Mouse (Mus musculus) G1E-ER4 (cell line): ENCODE measurements around the gene Mycbp. TPM values are rescaled to one million over a fixed set of nuclear protein-coding genes. Genes with fewer than 3 reads are reported as not detected.

Experiments
- GATA1 ChIP-seq: IDR thresholded peaks from one replicate; pipeline ENCODE4 v1.8.0; 2012; ENCODE audit warnings: low read length, inconsistent platforms
- polyA plus RNA-seq: library from polyadenylated mRNA; stranded (reverse); fragments of >175 nt; gene quantifications from 2 replicates; pipeline ENCODE4 v1.2.3, GENCODE M21; 2012

The Mycbp gene
- polyA plus RNA-seq, result 11.5 and 44.4 TPM in 2 replicates

DNA sequence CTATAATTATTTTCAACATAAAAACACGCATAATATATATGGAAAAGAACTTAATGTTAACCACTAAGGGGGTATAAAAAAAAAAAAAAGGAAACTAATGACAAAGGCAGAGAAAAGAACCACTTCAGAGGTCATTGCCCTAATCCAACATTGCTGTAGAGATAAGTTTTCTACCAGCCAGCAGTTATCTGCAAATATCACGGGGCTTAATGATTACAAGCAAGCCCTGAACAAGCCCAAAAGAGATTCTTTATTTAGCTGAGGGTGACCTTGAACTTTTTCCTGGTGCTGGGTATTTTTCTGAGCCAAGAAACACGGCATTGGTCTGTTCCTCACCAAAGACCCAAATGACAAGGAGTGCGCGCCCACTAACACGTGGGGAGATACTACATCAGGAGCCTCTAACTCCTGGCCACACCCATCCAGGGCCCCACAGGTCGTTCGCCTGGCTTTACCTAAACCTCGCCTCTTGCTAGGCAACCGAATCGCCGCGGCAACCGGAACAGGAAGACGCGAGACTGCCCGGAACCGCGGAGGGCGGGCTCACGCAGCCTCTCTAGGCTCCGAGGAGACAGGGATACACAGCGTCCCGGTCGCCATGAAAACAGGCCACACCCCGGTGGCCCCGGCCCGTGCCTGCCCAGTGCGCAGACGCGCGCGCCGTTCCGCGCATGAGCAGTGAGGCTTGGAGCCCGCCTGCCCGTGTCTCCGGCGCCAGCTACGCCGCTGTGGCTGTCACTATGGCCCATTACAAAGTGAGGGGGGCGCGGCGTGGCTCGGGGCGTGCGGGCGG, at the start of gene Mycbp:
Gene Mycbp (plus strand): TSS at position 500 of the 793 bp plus-strand sequence.
- no peak for TF ChIP-seq GATA1

DNA sequence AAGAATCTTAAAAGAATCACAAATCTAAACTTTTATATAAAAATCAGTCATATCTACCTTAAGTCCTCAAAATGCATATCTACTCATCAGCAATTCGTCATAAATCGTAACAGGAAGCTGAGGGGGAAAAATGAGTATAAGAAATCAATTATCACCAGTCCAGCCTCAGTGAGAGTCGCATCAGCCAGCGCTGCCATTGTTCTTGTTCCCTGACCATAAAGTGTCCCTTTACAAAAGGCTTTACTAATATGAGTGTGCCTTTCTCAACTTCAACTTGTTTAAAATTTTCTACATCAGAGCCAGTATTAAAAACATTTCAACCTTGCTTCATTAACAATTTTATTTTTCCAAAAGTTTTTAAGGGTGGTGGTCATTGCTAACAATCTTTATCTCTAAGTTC, 47.7 kb upstream of the Mycbp start:
- TF ChIP-seq GATA1, result no peak

DNA sequence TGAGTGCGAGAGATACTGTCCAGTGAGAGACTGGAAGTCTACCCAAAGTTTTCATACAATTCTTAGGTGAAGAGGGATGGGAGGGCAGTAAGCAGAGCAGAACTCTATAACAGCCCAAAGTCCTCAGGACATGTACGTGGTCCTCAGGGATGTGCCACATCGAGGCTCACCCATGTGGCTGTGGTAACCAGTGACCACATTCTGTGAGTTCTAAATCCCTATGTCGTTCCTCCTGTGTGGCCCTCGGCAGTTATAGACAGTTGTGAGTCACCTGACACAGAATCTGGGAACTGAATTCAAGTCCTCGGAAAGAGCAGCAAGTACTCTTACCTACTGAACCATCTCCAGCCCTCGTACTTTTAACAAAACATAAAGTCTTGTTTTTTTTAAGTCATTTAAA, 46.5 kb upstream of the Mycbp start:
- no peak for TF ChIP-seq GATA1

DNA sequence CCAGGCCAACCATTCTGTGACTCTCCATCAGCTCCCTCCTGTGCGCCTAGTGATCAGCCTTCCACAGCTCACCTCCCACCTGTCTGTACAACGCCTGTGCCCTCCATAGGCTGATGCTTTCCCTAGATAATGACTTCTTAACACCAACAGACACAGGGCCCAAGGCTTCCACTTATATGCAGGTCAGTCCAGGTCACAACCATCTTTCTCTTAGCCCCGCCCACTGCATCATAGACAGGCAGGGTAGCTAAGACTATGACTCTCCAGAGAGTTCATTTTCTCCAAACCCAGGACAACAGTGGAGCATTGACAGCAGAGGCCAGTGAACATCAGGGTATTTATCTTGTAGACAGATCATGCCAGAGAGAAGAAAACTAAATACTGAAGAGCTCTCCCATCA, 45.3 kb upstream of the Mycbp start, which contains the start of gene 4933427I04Rik:
Gene 4933427I04Rik (plus strand): TSS at position 301 of the 400 bp plus-strand sequence.
- TF ChIP-seq GATA1, result no peak

DNA sequence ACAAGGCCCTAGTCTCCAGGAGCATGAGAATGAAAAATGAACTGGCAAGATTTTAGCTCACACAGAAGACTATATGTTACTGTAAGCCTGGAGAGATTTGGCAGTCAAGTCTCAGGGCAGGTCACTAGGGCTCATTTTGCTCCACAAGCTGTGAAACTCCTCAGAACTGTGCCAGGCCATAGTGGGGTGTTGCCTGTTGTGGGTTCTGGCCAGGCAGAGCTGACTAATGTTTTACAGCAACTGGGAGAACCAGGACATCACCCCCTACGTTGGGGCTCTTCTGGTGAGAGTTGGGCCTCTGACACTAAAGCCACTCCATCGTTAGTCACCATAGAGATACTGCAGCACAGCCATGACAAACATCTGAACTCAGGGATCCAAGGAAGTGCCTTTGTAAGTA, 44.8 kb upstream of the Mycbp start:
- no peak for TF ChIP-seq GATA1

DNA sequence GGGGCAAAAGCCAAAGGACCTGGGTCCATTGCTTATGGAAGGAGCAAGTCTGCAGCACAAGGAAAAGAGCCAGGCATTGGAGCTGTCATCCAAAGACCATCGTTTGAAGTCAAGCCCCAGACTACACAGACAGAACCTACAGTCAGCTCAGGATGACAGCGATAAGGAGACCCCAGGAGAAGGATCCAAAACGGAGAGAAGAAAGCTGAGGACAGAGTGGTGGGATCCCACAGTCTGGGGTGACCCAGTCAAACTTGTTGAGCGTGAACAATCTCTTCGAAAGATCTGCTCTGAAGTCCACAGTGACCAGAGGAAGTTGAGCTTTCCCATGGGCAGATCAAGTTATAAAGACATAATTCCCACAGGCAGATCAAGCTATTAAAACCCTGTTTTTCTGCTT, 44.0 kb upstream of the Mycbp start:
- no peak for TF ChIP-seq GATA1

DNA sequence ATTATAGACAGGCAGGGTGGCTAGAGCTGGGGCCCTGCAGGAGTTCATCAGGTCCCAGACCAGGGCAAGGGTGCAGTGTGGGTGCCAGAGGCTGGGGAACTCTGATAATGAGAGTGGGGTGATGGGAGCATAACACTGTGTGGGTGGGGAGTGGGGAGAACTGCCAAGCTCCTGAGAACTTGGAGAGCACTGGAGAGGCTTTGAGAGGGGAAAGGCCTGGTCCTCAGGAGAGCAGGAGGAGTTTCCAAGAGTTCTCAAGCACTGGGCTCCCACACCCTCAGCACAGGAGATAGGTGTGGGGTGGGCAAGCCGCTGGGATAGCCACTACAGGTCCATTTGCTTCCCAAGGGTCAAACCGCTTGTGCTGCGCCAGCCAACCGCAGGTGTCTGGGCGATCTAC, 10.9 kb upstream of the Mycbp start:
- TF ChIP-seq GATA1, result no peak

DNA sequence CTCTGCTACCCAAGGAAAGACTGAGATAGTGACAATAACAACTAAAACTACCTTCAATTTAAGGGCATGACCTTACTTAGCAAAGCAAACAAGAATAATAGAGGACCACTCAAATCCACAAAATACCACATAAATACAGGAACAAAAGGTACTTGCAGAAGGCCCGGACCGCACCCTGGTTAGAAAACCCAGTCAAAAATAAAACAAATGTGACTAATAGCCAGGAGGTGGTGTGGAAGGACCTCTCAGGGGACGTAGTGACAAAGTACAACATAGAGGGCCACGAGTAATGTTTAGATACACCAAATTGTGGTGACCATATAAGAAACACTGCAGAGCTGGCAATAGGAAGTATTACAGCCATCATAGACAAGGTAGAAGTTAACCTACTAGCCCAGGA, 10.3 kb upstream of the Mycbp start:
- no peak for TF ChIP-seq GATA1

DNA sequence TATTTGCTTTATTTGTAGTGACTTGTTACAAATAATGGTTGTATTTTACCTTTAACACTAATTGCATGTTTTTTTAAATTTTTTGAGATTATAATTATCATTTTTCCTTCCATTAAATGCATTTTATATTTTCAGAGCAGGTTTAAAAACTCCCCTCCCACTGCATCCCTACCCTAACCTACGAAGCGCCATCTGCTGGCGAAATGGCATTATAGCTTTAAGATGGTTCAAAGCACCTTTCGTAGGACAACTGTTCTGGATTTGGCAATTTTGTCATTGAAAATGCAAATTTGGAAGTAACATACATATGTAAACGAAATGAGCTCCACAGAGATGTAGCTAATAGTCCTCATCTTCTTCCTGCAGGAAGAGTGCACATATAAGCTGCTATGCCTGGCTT, 5.9 kb upstream of the Mycbp start:
- TF ChIP-seq GATA1, result no peak

DNA sequence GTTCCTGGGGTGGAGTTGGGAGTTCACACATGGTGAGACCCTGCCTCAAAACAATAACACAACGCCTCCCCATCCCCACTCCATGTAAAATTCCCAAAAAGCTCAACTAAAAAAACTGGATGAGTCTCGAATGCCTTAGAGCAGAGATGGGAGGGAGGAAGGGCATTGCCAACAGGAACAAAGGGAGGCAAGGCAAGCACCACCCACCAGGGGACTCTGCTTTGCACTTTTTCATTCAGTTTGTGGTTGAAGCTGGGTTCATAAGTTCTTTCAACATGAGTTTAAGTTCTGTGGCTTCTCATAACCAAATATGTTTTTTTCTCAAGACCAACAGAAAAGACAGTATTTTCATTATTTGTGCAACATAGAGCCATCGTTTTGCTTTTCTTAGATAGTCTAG, 1.2 kb upstream of the Mycbp start:
- TF ChIP-seq GATA1, result no peak

DNA sequence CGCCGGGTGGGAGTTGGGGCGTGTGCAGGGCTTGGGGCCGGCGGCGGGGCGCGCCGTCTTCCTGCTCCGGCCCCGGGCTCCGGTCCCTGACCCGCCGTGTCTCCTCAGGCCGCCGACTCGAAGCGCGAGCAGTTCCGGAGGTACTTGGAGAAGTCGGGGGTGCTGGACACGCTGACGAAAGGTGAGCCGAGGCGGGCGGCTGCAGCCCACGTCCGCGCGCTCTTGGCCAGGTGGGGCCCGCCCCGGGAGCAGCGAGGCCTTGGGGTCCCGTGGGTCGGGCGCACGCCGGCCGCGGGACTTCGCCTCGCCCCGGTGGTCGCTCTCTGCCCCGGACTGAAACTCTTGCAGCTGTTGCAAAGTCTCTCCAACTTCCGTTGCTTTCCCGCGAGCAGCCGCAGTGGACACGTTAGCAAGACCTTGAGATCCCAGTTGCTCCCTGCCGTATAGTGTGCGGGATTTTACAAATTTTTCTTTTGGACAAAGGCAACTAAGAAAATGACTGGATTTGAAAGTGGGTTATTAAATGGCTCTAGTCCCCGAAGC, 565 bp downstream of the Mycbp start:
- TF ChIP-seq GATA1, result no peak

DNA sequence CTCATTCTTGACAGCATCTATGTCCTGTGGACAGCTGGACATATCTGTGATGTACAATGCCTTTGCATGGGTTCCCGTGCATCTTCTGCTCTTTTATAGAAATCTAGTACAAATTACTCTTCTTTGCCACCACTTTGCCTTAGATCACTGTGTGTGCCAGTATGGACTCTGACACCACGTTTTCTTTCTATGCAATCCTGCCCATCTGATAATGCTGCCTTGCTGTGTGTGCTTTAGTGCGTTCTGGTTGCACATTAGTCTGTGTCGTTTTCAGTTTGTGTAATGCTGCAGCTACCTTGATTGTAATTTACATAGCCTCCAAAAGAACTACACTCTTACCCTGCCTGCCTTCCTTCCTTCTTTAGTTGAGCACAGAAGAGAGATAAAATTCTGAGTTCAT, 6.9 kb downstream of the Mycbp start:
- TF ChIP-seq GATA1, result no peak

DNA sequence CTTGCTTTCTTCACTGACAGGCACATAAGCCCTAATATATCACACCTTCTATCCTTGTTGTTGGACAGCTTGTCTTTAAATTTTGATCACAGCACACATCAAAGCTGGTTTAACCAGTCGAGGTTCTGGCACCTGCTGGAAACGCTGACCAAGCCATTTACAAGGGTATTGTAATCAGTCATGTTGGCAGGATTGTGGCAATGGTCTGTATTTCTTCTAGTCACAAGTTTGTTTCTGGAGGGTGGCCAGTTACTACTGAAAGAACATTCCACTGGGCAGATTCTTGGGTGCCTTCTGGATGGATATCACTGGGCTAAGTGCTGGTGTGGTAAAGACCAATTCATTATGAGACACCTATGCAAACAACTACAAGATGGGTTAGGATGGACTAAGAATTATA, 7.8 kb downstream of the Mycbp start:
- no peak for TF ChIP-seq GATA1

DNA sequence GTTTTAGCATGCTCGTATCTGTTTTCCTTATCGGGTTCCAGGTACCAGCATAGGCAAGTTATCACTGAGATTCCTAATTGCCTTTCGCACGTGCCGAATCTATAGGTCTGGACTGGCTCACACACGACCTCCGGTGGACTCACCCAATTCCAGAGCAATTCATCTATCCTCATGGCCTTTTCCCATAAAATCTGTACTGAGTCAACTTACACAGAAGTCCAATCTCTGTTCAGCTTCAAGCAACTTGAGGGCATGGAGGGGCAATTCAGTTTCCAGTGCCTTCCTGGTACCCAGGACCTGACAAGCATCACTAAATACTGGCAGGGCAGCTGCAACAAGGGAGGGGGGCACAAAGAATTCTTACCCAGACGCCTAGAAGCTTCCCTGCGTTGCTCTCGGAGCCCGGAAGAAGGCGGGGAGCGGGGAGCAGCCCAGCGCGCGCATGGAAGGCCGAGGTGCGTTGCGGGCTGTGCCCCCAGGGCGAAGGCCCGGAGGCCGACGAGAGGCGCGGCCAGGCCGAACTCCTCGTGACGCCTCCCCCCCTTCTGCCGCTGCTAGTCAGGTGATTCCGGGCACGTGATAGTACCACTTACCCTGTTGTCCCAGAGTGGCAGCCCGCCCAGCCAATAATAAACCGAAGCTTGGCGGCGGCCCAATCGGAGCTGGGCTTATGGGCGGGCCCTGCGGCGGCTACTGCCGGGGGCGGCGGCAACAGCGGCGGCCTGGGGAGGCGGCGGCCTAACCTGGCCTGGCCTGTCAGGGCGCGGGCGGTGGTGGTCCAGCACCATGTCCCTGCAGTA, 12.3 kb downstream of the Mycbp start, which contains the start of gene Rragc:
Gene Rragc (plus strand): TSS at position 699 of the 800 bp plus-strand sequence.
- TF ChIP-seq GATA1, result no peak

DNA sequence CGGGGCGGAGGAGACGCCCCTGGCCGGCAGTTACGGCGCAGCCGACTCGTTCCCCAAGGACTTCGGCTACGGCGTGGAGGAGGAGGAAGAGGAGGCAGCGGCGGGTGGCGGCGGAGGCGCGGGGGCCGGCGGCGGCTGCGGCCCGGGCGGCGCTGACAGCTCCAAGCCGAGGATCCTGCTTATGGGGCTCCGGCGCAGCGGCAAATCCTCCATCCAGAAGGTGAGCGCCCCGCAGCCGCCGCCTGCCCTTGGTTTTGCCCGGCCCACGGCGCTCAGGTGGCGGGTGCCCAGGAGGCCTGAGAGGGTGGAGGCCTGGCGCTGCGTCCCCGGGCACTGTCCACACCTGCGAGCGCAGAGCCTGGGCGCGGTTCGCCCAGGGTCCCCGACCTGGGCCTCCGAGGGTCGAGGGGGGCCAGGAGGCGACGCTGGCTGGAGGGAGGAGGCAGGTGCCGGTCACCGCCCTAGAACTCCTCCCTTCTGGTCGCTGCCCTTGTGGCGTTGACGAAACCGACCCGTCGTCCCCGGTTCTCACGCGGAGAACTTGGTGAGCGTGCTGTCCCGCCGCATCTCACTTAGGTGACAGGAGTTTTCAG, 13.0 kb downstream of the Mycbp start, which contains the start of gene 4930535I16Rik:
Gene 4930535I16Rik (minus strand): TSS at position 475 of the 593 bp plus-strand sequence.
- no peak for TF ChIP-seq GATA1

DNA sequence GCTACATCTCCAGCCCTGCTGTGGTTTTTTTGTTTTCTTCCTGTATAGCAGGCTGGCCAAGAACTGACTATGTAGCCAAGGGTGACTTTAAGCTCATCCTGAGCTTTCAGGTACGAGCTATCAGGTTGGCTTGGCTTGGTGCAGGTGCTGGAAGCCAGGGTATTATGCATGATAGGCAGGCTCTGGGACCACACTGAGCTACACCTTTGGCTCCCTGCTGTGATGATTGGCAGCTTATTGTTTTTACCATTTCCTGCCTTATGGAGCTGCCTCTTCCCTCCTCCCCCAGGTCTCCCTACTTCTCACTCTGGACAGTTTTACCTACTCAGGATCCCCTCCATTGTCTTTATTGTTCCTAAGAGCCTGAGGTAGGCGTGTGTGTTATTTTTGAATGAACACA, 14.2 kb downstream of the Mycbp start:
- no peak for TF ChIP-seq GATA1

DNA sequence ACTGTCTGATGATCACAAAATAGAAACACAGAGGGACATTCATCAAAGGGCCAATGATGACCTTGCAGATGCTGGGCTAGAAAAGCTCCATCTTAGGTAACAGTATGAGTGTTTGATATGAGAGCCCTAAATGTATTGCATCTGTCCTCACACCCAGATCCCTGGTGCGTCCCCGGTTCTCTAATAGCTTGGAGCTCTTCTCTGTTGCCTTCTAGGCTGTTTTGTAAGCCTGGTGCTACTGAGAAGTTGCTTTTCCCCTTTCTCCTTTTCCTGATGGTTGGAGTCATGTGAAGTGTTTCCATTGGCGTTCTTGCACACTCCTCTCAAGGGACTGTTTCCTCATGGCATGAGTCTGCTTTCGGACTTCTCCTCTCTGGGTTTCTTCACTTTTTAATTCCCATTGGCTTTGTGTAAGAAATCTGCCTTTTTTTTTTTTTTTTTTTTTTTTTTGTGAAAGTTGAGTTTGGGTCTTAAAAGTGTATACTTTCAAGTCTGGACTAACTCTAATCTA, 16.5 kb downstream of the Mycbp start:
- TF ChIP-seq GATA1, result no peak
